Mouse (Mus musculus) megakaryocyte, adult 5-6 weeks (primary cell): ENCODE results near the gene Tifa. TPM values are rescaled to one million over a fixed set of nuclear protein-coding genes. Genes with fewer than 3 reads are reported as not detected.
A peak's percentile ranks its signal among the peaks of the same experiment; 100 is the strongest.
"Not testable (repeated sequence)": the region's sequence is repeated elsewhere in the genome, so short reads cannot be mapped to it uniquely, and the experiment has no call there.

Experiments used
- ATAC-seq: 2 replicates; pipeline ENCODE4 v1.8.0; 2016; ENCODE audit warnings: mild to moderate bottlenecking, inconsistent platforms; ENCODE audit not compliant: poor library complexity, severe bottlenecking
- total RNA-seq, 2 experiments: library from RNA; stranded (forward) in 1 of 2; stranded (reverse) in 1 of 2; fragments of 153-499, 151-499 nt in 1 of 2; fragments of 221-1000, 200-1000 nt in 1 of 2; gene quantifications; 2 replicates each; pipeline versions ENCODE4 v1.2.3 to v1.2.4; 2015 to 2017

The Tifa gene
- total RNA-seq, 2 experiments from 2014 or later: 121 to 137 TPM

DNA sequence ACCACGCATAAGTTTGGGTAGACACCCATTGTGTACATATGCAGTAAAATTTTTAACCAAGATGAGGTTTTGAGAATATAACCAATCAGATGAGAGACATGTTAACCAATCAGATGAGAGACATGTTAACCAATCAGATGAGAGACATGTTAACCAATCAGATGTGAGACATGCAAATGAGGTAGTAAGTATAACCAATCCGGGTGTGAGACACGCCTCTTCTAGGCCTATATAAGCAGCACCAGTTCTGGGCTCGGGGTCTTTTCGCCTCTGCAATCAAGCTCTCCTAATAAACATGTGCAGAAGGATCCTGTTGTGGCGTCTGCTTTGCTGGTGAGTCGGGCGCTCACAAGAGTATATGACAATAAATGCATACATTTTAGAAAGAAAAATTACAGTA is 5.9 kb upstream of the Tifa start:
- not testable (repeated sequence) for ATAC-seq

- ATAC-seq: peak; percentile 31
These were observed 2.6 kb upstream of the Tifa start for GRCm38 (mm10) chr3:127787032-127787431.

GRCm38 (mm10) chr3:127788038-127788437 is 1.6 kb upstream of the Tifa start:
- ATAC-seq: no peak

DNA sequence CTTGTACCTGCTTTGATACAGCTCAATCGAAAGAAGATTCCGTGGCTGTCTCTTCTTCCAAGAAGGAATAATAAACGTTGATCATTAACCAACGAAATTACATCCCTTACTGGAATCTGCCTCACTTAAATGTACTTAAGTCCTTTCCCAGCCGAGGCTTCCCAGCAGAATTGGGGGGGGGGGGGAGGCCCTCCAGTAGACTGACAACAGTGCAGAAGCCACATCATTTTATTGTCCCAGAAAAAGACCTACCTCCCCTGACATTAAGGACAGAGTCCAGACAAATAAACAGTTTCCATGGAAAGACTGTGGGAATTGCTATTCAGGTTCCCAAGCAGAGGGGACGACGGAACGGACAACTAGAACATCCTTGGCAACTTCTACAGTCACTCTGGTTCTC is 686 bp upstream of the Tifa start:
- no peak for ATAC-seq

DNA sequence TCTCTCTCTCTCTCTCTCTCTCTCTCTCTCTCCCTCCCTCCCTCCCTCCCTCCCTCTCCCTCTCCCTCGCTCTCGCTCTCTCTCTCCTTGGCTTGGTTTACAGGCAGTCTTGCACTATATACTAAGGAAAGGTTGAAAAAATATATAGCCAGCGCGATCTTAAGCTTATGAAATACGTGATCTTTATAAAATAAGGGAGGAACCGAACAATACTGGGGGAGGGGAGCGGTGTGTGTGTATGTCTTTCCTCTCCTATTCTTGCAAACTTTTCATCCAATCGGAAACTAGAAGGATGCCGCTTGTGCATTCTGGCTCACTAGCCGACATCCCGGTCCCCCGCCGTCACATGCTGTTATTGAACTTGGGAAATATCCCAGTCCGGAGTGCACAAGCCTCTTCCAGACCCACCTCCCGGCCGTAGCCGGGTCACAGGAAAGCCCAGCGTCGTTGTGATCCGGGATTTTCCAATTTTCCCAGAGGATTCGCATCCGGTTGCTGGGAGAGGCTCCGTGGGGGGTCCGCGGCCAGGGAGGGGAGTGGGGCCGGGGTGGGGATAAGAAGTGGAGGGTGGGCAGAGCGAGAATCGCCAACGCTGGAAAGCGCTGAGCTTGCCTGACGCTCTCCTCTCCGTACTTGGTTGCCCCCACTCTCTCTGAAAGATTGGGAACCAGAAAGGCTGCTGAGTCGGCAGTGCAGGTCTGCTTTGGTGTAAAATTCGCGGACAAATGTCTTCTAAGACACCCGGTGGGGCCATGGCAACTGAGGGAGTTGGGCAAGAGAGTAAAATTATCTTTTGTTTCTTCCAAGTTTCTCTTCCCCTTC is 840 bp downstream of the Tifa start:
- peak; percentile 47 for ATAC-seq

- ATAC-seq: peak; percentile 4
These were observed 1.5 kb downstream of the Tifa start for GRCm38 (mm10) chr3:127791056-127791483.

DNA sequence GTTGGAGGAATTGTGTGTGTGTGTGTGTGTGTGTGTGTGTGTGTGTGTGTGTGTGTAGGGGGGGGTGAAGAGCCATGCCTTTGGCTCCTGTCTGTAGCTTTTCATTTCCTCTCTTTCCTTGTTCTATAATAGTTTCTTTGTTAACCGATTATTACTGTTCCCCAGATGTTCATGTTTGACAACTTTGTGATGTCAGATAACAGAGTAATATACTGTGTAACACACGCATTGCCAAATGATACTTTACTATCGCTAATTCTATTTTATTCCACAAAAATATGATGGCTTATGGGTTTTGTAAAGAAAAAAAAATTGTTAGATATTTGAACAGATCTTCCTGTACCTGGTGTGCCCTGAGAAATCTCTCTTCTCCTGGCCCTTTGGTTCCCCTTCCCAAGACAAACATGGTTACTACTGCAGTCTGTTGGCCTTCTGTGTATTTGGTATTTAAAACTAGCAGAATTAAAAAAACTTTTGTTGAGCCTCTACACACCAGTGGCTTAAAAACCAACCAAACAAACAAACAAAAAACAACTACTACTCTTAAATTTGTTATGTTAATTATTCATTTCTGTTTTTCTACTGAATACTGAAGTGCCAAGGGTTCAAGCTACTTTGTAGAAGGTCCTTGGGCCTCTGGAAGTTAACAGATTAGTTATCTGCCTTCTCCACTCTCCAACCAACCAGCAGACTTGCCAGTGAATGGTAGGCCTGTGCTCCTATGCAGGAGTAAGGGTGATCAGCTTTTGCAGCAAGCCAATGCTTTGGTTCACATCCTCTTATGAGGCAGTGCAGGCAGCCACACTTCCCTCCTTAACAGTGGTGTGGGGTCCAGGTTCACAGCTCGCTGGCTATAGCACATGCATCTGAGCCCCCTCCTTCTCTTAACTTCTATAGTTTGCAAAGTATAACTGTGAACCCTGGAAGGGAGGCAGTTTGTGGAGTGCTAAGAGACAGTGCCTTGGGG is 2.3 kb downstream of the Tifa start:
- ATAC-seq: peak; percentile 12; the same call in 1 of the 2 replicates

DNA sequence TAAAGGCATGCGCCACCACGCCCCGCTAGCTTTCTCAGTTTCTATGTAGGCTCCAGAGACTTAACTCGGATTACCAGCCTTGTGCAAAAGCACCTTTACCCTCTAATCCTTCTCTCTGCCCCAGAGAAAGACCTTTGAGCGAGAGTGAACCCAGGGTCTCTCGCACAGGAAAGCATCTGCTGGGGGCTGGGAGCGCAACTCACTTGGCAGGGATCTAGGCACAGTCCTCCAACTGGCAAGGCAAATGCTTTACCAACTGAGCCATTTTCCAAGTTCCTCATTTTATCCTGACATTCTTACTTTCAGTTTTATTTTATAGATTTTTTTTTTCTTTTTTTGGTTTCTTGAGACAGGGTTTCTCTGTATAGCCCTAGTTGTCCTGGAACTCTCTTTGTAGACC is 3.4 kb downstream of the Tifa start:
- 0 out of 2 replicates have a peak, but pooled peaks have one; percentile 20 for ATAC-seq

DNA sequence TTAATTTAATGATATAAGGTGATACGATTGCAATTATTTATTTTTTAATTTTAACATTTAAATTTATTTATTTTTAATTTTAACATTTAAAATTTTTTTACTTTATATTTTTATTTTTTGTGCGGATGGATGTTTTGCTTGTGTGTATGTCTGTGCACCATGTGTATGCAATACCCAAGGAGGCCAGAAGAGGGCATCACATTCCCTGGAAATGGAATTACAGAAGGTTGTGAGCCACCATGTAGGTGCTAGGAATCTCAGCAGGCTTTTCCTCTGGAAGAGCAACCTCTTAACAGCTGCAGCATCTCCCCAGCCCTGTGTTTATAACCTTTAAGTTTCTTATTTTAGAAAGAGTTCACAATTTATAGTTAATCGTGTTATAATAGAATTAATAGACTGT is 6.2 kb downstream of the Tifa start:
- ATAC-seq: no peak

- ATAC-seq: peak; percentile 62
These were observed 6.7 kb downstream of the Tifa start for GRCm38 (mm10) chr3:127796271-127796670.

- no peak for ATAC-seq
These were observed 11.6 kb downstream of the Tifa start for GRCm38 (mm10) chr3:127801162-127801561.

- ATAC-seq: no peak
These were observed 13.2 kb downstream of the Tifa start for GRCm38 (mm10) chr3:127802814-127803213.

DNA sequence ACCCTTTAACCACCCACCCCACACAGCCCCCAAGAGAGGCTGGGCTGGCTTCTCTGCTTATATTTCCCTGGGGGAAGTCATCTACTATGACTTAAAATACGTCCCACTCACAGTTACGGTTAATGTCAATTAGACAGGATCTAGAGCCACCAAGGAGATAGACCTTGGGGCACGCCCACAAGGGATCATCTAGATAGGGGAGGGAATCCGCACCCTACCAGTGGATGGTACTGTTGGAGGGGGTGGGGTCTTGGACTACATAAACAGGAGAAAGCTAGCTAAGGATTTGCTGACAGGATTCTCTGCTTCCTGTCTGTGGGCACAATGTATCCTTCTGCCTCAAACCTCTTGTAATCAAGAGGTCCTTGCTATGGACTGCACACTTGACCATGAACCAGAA is 14.8 kb downstream of the Tifa start:
- ATAC-seq: no peak

DNA sequence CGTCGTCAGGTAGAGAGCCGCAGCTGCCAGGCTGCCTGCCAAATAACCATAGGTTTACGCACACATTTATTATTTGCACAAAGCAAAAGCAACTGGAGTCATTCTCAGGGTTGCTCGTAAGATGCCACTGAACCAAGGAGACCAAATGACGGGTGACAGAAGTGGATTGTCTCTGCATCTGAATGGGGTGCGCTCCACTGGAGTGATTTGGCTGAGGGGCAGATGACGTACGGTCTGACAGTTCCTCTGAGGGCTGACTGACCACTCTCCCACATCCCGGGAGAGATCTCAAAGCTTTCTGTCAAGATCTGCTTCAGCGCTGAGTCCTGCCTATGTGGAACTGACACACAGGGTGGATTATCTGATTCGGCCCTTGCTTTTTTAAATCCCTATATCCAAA is 15.5 kb downstream of the Tifa start:
- no peak for ATAC-seq

DNA sequence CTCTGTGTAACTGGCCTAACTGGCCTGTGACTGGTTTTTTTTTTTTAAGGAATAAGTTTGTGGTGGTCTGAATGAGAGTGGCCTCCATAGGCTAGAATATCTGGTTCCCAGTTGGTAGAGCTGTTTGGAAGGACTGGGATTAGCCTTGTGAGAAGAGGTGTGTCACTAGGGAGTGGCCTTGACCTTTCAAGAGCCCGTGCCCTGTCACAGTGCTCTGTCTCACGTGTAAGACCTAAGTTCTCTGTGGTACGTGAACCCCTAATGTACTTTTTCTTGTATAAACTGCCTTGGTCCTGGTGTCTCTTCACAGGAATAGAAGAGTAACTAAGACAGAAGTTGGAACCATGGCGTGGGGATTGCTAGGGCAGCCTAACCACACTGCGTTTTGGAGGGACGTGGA is 16.4 kb downstream of the Tifa start:
- no peak for ATAC-seq

- ATAC-seq: no peak
These were observed 18.2 kb downstream of the Tifa start for GRCm38 (mm10) chr3:127807846-127808245.

- no peak for ATAC-seq
These were observed 19.5 kb downstream of the Tifa start for GRCm38 (mm10) chr3:127809103-127809502.

DNA sequence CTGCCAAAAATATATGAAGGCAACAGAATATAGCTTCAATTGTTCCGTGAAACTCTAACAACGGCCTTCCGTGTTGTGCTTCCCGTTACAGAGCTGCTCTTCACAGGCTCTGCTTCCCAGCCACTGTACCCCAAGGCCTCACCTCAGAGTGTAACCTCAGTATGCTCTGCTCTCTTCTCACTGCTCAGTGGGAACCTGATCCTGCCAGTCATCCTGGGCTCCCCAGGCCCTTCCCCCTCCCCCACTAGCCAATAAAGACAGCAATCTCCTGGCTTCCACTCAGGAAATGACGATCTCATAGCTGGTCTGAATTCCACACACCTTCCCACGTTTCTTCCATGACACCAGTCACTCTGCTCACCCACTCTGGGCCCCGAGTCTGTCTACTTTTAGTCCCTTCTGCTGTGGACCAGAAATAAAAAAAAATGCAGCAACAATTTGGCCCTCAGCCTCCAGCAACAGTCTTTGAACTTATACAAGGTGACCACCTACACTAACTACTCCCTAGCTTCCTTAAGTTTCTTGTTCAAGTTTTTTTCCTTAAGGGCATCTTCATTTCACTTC is 27.6 kb downstream of the Tifa start:
- no peak for ATAC-seq

DNA sequence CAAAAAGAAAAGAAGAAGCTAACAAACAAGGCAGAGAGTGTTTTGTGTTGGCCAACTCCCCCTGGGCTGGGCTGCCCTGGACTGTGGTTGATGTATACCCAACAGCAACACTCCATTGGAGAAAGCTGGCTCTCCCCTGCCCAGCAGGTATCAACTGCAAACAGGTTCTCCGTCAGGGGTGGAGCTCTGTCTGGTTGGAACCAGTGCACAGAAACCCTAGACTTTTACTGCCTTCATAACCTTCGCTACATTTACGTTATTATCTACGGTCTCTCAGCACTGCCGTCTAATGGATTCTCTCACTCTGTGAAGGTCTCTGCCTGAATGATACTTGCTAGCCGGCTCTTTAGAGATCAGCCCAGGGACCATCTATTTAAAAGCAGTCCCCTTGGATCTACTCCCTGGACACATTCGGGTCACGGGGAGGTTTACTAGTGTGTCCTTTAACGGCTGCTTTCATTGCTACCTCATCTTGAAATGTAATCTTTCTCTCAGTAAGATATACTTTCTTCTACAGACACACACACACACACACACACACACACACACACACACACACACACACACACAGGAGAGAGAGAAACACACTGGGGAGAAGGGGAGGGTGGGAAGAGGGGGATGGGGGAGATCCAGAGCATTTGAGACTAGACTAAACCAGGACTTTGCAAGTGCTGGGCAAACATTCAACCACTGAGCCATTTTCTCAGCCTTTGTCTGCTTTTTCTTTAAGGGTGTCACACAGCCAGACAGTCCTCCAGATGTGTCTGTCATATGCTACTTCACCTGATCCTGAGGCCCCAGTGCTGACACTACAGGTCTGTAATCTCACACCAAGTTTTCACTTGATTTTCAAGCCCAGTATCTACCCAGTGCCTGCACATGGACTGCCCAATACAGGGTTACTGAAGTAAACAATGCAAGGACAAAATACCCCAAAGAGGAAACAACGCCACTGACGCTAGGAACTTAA is 29.4 kb downstream of the Tifa start:
- no peak for ATAC-seq

DNA sequence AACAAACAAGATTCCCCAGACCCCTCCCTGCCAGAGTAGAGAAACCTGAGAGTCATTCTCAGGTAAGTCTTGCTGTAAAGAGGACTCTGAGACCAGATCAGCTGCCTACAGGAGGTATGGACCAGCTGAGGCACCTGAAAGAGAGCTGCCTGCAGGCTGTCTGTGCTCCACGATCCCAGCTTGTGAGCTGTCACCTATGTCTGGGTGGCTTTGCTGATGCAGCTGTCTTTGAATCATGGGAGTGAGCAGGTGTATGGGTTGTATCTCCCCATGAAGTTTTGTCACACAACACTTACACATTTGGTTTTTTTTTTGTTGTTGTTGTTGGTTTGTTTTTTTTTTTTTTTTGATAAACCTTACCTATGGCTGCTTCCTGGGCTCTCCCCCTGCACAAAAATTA is 30.8 kb downstream of the Tifa start:
- ATAC-seq: no peak
